Mouse (Mus musculus) c-Kit-positive CD71-negative TER-119-negative erythroid progenitor cells, embryonic 14.5 days (primary cell): Measurements from ENCODE around the gene Hvcn1.
"Not testable (repeated sequence)": the region's sequence is repeated elsewhere in the genome, so short reads cannot be mapped to it uniquely, and the experiment has no call there.

ENCODE experiments used
- DNase-seq: peaks from one replicate; pipeline ENCODE4 v3.0.0-alpha.2; 2013; ENCODE audit warnings: low read depth

Gene Hvcn1

GRCm38 (mm10) chr5:122206475-122206874, at the start of gene Hvcn1:
Hvcn1 (plus strand) TSS chr5:122206804.
- no peak for DNase-seq

- DNase-seq: peak; percentile 86
These were observed 48.7 kb upstream of the Hvcn1 start, which contains the start of gene Ppp1cc for GRCm38 (mm10) chr5:122157827-122158381. Ppp1cc (plus strand) TSS chr5:122158278.

- no peak for DNase-seq
These were observed 47.8 kb upstream of the Hvcn1 start for GRCm38 (mm10) chr5:122158557-122159515.

GRCm38 (mm10) chr5:122163194-122163593, 43.4 kb upstream of the Hvcn1 start:
- no peak for DNase-seq

GRCm38 (mm10) chr5:122164011-122164410, 42.6 kb upstream of the Hvcn1 start:
- no peak for DNase-seq

- DNase-seq: no peak
These were observed 41.2 kb upstream of the Hvcn1 start for GRCm38 (mm10) chr5:122165233-122165915.

GRCm38 (mm10) chr5:122166636-122167161, 39.9 kb upstream of the Hvcn1 start:
- DNase-seq: no peak

GRCm38 (mm10) chr5:122168344-122169069, 38.1 kb upstream of the Hvcn1 start:
- DNase-seq: no peak

GRCm38 (mm10) chr5:122171058-122171457, 35.5 kb upstream of the Hvcn1 start:
- DNase-seq: no peak

GRCm38 (mm10) chr5:122175402-122175801, 31.2 kb upstream of the Hvcn1 start:
- DNase-seq: no peak

GRCm38 (mm10) chr5:122175961-122176360, 30.6 kb upstream of the Hvcn1 start:
- no peak for DNase-seq

- DNase-seq: no peak
These were observed 30.2 kb upstream of the Hvcn1 start for GRCm38 (mm10) chr5:122176398-122176797.

- DNase-seq: no peak
These were observed 26.9 kb upstream of the Hvcn1 start for GRCm38 (mm10) chr5:122179665-122180064.

- DNase-seq: no peak
These were observed 22.3 kb upstream of the Hvcn1 start for GRCm38 (mm10) chr5:122184283-122184806.

- not testable (repeated sequence) for DNase-seq
These were observed 21.7 kb upstream of the Hvcn1 start for GRCm38 (mm10) chr5:122184858-122185257.

- no peak for DNase-seq
These were observed 17.5 kb upstream of the Hvcn1 start for GRCm38 (mm10) chr5:122189115-122189514.

GRCm38 (mm10) chr5:122190465-122190864, 16.1 kb upstream of the Hvcn1 start:
- no peak for DNase-seq

- DNase-seq: no peak
These were observed 15.1 kb upstream of the Hvcn1 start for GRCm38 (mm10) chr5:122191269-122192063.

- no peak for DNase-seq
These were observed 14.3 kb upstream of the Hvcn1 start for GRCm38 (mm10) chr5:122192347-122192746.

- no peak for DNase-seq
These were observed 5.7 kb upstream of the Hvcn1 start for GRCm38 (mm10) chr5:122200872-122201271.

- DNase-seq: no peak
These were observed 4.7 kb upstream of the Hvcn1 start for GRCm38 (mm10) chr5:122201904-122202303.
